Mouse (Mus musculus) cerebellum, adult 2 months (tissue): ENCODE data around the gene Atp2a3. TPM values are rescaled to one million over a fixed set of nuclear protein-coding genes. Genes with fewer than 3 reads are reported as not detected.

Experiments
- DNase-seq, 2 experiments: peaks; one replicate each; pipeline ENCODE4 v3.0.0; 2021
- H3K27ac ChIP-seq: fragments of 200-500 bp; 2 replicates; pipeline ENCODE4 v1.5.1; 2012; ENCODE audit warnings: low read length, control low read depth, inconsistent platforms; ENCODE audit not compliant: insufficient read depth
- H3K27me3 ChIP-seq: fragments of 200-500 bp; 2 replicates; pipeline ENCODE4 v1.6.1; 2012; ENCODE audit warnings: inconsistent platforms, mild to moderate bottlenecking, low read length, moderate library complexity; ENCODE audit not compliant: control insufficient read depth, insufficient read depth
- H3K4me1 ChIP-seq: fragments of 200-500 bp; 2 replicates; pipeline ENCODE4 v1.6.1; 2011; ENCODE audit warnings: low read length; ENCODE audit not compliant: control insufficient read depth, insufficient read depth
- H3K4me3 ChIP-seq: fragments of 200-500 bp; replicated peaks from 2 replicates; pipeline ENCODE3; 2011; ENCODE audit warnings: mild to moderate bottlenecking, low read depth, low read length, control low read depth; ENCODE audit not compliant: insufficient read depth
- CTCF ChIP-seq: fragments of 200-500 bp; IDR thresholded peaks from 2 replicates; pipeline ENCODE4 v1.5.1; 2011; ENCODE audit warnings: low read depth, mild to moderate bottlenecking, control low read depth, low read length, moderate library complexity, borderline replicate concordance; ENCODE audit not compliant: insufficient read depth
- POLR2A ChIP-seq: fragments of 200-500 bp; IDR thresholded peaks from 2 replicates; pipeline ENCODE4 v1.6.1; 2011; ENCODE audit warnings: low read length, control low read depth, borderline replicate concordance; ENCODE audit not compliant: insufficient read depth
- WGBS: fragments of 180-500 bp; shearing (Covaris S2); methylation state at CpG from one replicate; pipeline ENCODE4 v1.1.7; 2018; 5-methylcytosine and 5-hydroxymethylcytosine counted together
- polyA plus RNA-seq: library from polyadenylated mRNA; depleted of rRNA; stranded (reverse); fragments of >200 nt; gene quantifications from 2 replicates; pipeline ENCODE4 v1.2.3, GENCODE M21; 2012

Atp2a3 gene
- polyA plus RNA-seq, 1 experiment = 104 TPM

- DNase-seq = no peak
- no peaks in the 10 kb centered on the region for H3K27me3 ChIP-seq
- no peak within 1 kb of the TSS for H3K27ac ChIP-seq
- TF ChIP-seq CTCF = no peak
- no peak for TF ChIP-seq POLR2A
- H3K4me1 ChIP-seq = no peaks in the 10 kb centered on the region
- no peak within 1 kb of the TSS for H3K4me3 ChIP-seq
- 46% methylated on average over 8 of the region's 8 CpGs for WGBS
These were observed 37.8 kb downstream of the Atp2a3 start, which contains the start of gene P2rx1 for GRCm38 (mm10) chr11:72998771-72999170. Gene P2rx1 (plus strand): TSS chr11:72999103.

DNA sequence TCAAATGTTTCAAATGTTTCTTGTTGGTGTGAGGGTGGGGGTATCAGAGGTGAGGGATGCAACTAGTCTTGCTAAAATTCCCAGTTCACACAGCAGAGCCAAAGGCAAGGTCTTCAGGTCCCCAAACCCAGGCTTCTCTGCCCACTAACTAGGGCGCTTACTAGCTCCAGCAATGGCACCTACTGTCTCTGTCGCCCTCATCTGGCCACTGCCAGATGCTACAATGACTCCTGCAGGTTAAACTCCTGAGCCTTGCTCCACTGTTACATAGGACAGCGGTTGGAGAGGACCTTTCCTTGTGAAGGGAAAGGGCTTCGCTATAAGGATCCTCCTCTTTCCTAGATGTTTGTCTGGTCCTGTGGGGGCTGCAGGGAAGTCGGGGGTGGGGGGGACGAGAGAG is 40.1 kb downstream of the Atp2a3 start:
- WGBS = 17% methylated on average over 6 of the region's 6 CpGs
- TF ChIP-seq CTCF (peak; percentile 87), POLR2A (no peak)
- DNase-seq = peak; percentile 58 to 64

DNA sequence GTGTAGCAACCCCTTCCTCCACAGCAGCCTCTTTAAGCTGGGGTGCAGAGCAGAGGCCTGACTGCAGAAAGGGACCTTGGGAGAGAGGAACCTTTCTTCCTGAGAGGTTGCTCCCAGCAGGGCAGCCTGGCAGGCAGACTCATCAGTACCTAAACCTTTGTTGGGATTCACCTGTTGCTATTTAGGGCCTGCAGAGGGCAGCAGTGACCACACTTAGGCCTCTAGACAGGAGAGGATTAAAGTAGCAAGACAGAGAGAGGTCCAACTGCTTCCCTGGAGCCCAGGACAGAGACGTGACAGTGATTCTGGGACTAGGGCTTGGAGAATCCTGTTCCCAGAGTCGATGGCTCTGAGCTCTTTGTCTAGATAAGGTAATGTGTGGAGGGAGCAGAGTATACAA is 45.4 kb downstream of the Atp2a3 start:
- no peak overlapping the region for H3K27ac ChIP-seq
- peaks cover 16% of the 10 kb centered on the region for H3K4me1 ChIP-seq
- TF ChIP-seq CTCF = peak; percentile 96
- no peak for TF ChIP-seq POLR2A
- DNase-seq = peak; percentile 78 to 79
- no peaks in the 10 kb centered on the region for H3K27me3 ChIP-seq
- H3K4me3 ChIP-seq = no peak overlapping the region
- WGBS = 2% methylated on average over 2 of the region's 2 CpGs

More for the DNA sequence above, 40.1 kb downstream of the Atp2a3 start:
- no peaks in the 10 kb centered on the region for H3K27me3 ChIP-seq
- no peaks in the 10 kb centered on the region for H3K4me1 ChIP-seq
- no peak overlapping the region for H3K27ac ChIP-seq
- no peak overlapping the region for H3K4me3 ChIP-seq

GRCm38 (mm10) chr11:73007113-73007512 is 46.1 kb downstream of the Atp2a3 start:
- no peak for DNase-seq
- peaks cover 16% of the 10 kb centered on the region for H3K4me1 ChIP-seq
- H3K4me3 ChIP-seq = no peak overlapping the region
- 40% methylated on average over 3 of the region's 3 CpGs for WGBS
- H3K27me3 ChIP-seq = no peaks in the 10 kb centered on the region
- H3K27ac ChIP-seq = no peak overlapping the region
- TF ChIP-seq POLR2A (no peak), CTCF (no peak)

DNA sequence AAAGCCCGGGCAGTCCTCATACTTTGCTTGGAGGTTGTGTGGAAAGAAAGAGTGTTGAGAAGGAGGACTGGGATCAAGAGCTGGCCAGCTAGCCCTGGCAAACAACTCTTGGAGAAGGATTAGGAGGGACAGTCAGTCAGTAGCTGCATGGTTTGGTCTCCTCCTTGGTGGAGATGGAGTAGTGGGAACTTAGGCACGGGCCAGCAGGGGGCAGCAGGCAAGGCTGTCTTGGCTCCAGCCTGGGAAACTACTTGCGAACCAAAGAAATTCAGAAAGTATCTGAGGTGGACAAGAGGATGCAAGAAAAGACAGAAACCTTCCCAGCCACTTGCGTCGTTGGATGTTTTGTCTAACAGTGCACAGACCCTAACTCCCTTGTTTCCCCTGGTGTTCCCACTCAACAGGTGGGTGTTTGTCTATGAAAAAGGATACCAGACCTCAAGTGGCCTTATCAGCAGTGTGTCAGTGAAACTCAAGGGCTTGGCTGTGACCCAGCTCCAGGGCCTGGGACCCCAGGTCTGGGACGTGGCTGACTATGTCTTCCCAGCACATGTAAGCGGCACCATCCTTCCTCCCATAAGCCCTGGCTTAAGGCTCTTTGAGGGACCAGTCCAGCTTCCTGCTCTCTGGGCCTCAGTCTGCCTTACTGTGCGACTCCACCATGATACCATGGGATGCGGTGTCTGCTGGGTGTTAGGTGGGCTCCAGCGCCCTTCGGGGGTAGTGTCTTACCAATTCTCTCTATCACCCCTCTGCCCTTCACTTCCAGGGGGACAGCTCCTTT is 46.9 kb downstream of the Atp2a3 start:
- no peak overlapping the region for H3K4me3 ChIP-seq
- WGBS = 71% methylated on average over 11 of the region's 11 CpGs
- H3K27ac ChIP-seq = no peak overlapping the region
- TF ChIP-seq CTCF (peak; percentile 64), POLR2A (no peak)
- no peaks in the 10 kb centered on the region for H3K27me3 ChIP-seq
- peak in 1 of 2 experiments; percentile 56 for DNase-seq
- H3K4me1 ChIP-seq = peaks cover 16% of the 10 kb centered on the region

- Histone ChIP-seq H3K27ac (no peak overlapping the region), H3K27me3 (no peaks in the 10 kb centered on the region), H3K4me1 (peaks cover 16% of the 10 kb centered on the region), H3K4me3 (no peak overlapping the region)
- WGBS = 48% methylated on average over 2 of the region's 2 CpGs
- peak in 1 of 2 experiments; percentile 21 for DNase-seq
- TF ChIP-seq CTCF (no peak), POLR2A (no peak)
These were observed 47.9 kb downstream of the Atp2a3 start for GRCm38 (mm10) chr11:73008826-73009225.

- Histone ChIP-seq H3K27ac (no peak overlapping the region), H3K4me1 (peaks cover 19% of the 10 kb centered on the region), H3K27me3 (no peaks in the 10 kb centered on the region), H3K4me3 (no peak overlapping the region)
- peak; percentile 81 to 85 for DNase-seq
- 9% methylated on average over 13 of the region's 13 CpGs for WGBS
- TF ChIP-seq CTCF (no peak), POLR2A (no peak)
These were observed 48.7 kb downstream of the Atp2a3 start for GRCm38 (mm10) chr11:73009531-73010274.
